Mouse (Mus musculus) lung, postnatal 0 days (tissue): ENCODE measurements around the gene Lgmn.

Experiments
- CTCF ChIP-seq: IDR thresholded peaks from 2 replicates; pipeline ENCODE4 v1.5.1; 2016; ENCODE audit warnings: antibody characterized with exemption, mild to moderate bottlenecking
- EP300 ChIP-seq: IDR thresholded peaks from 2 replicates; pipeline ENCODE4 v1.6.1; 2016; ENCODE audit warnings: antibody characterized with exemption, mild to moderate bottlenecking, control low read depth

- TF ChIP-seq CTCF (no peak), EP300 (no peak)
Observed at GRCm38 (mm10) chr12:102474411-102474810, 34.8 kb upstream of the Lgmn start.
